Mouse (Mus musculus) megakaryocyte, embryonic 14.5 days (primary cell): ENCODE measurements around the gene Col6a5.

Experiments used
- FLI1 ChIP-seq: IDR thresholded peaks from 2 replicates; pipeline ENCODE4 v1.6.1; 2012; ENCODE audit warnings: low read length, inconsistent platforms, mixed read lengths
- GATA1 ChIP-seq: IDR thresholded peaks from 3 replicates; pipeline ENCODE4 v1.6.1; 2012; ENCODE audit warnings: mixed read lengths, low read length, inconsistent platforms, borderline replicate concordance

DNA sequence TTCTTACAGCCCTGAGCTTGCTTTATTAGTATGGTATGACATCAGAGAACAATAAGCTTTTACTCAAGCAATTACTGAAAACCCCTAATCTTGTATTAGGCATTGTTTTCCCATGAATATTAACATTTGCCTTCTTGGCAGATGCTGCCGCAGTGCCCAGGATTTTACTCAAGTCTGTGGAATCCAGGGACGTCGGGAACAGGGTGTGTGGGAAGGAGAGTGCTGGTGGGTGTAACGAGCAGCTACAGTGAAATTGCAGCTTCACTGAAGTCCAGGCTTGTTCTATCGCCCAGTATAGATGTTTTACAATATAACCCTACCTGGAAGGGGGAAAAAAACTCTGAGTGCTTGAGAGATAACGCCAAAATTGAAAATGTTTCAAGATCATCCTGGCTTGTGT is 32.0 kb upstream of the Col6a5 start:
- TF ChIP-seq GATA1 (no peak), FLI1 (no peak)
